15 mouse cellular contexts compared by ENCODE assay signal in the genomic region with DNA sequence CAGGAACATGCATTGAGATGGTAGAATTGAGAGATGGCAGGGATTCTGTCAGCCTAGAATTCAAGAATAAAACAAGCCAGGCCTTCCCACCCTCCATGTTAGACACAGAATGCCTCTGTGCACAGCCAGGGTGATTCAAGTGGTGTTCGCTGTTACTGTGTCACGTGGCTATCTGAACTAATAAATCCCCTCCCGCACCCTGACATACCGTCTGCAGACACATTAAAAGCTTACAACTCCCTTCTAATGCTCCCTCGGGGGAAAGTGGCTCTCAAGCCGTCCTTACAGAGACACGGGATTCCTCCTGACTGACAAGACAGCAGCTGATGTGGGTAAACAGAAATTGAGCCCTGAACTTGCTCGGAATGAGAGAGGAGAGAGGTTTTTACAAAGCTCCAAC.
DNase-seq lines count a peak whose midpoint lies in the region; ATAC-seq and TF ChIP-seq lines count a peak whose summit lies in the region.
"Had no signal": no experiment of that assay in that cellular context is flagged by ENCODE, and none has a peak within 500 bp of the region (broad histone marks: within the 10 kb centered on the region; RNA-seq: fewer than 3 reads in every experiment).

No protein-coding gene starts in this region.

- no peaks in the 10 kb centered on the region for H3K36me3 ChIP-seq in heart, embryonic 14.5 days (ENCODE audit: control insufficient read depth, insufficient read depth, low read length)
- H3K36me3 ChIP-seq in heart, adult 2 months (ENCODE audit: control insufficient read depth, insufficient read depth, low read length), result no peaks in the 10 kb centered on the region
- H3K36me3 ChIP-seq in neural tube, embryonic 12.5 days, result no peaks in the 10 kb centered on the region

- H3K4me1 ChIP-seq in heart, embryonic 14.5 days (ENCODE audit: control insufficient read depth in 2 of 2, insufficient read depth in 2 of 2, low read length in 2 of 2), result peaks cover 28 to 47% of the 10 kb centered on the region in 2 experiments
- H3K4me1 ChIP-seq in heart, adult 2 months (ENCODE audit: control insufficient read depth, insufficient read depth, low read length), result peaks cover 9% of the 10 kb centered on the region
- peaks cover 29% of the 10 kb centered on the region for H3K4me1 ChIP-seq in neural tube, embryonic 12.5 days

- no peak for DNase-seq in heart, adult 2 months
- DNase-seq in neural tube, embryonic 10.5 days (ENCODE audit: extremely low spot score, low spot score), result no peak
- DNase-seq in mesoderm, embryonic 11.5 days (ENCODE audit: low read depth, low spot score), result peak; percentile 50
- DNase-seq in adrenal gland, postnatal 36 days, result no peak
- DNase-seq in B cell, adult 2 months, result no peak
- DNase-seq in thymus, postnatal 10 days (ENCODE audit: low spot score in 2 of 2), result no peak
- DNase-seq: cerebellum, postnatal 14 days; kidney, postnatal 10 days; left cerebral cortex, postnatal 4 days; lung, adult 18-20 months; thymus, adult 2 months had no signal

- H3K9me3 ChIP-seq in heart, embryonic 14.5 days (ENCODE audit: control insufficient read depth, low read length), result no peaks in the 10 kb centered on the region
- no peaks in the 10 kb centered on the region for H3K9me3 ChIP-seq in neural tube, embryonic 12.5 days

- peak overlapping the region; percentile 13 to 57; a peak in 2 of 4 replicates for H3K27ac ChIP-seq in heart, embryonic 14.5 days (replicated peaks in 1 of 2; ENCODE audit: control insufficient read depth in 1 of 2, insufficient read depth in 1 of 2, low read depth in 2 of 2, low read length in 2 of 2)
- no peak overlapping the region for H3K27ac ChIP-seq in heart, adult 2 months
- H3K27ac ChIP-seq in neural tube, embryonic 12.5 days, result 0 out of 2 replicates have a peak overlapping the region, but pooled peaks have one; percentile 37
- H3K27ac ChIP-seq: hindbrain, postnatal 0 days had no signal

- TF ChIP-seq CTCF in heart, adult 2 months (IDR thresholded peaks at IDR 0.05), result no peak

- TF ChIP-seq EP300 in heart, adult 2 months (IDR thresholded peaks at IDR 0.05; ENCODE audit: insufficient read depth, low read depth, low read length), result no peak

- no peak for ATAC-seq in heart, embryonic 14.5 days (ENCODE audit: insufficient number of reproducible peaks, insufficient read depth, low FRiP score, low read depth)
- no peak for ATAC-seq in neural tube, embryonic 12.5 days (ENCODE audit: low FRiP score, low read depth)

- no peak for TF ChIP-seq POLR2A in heart, adult 2 months (IDR thresholded peaks at IDR 0.05; ENCODE audit: insufficient read depth, low read depth, low read length)

- H3K4me3 ChIP-seq in heart, embryonic 14.5 days (ENCODE audit: control insufficient read depth in 1 of 2, insufficient read depth in 1 of 2, low read depth in 1 of 2, low read length in 2 of 2), result no peak overlapping the region
- no peak overlapping the region for H3K4me3 ChIP-seq in heart, adult 2 months
- H3K4me3 ChIP-seq in neural tube, embryonic 12.5 days, result no peak overlapping the region
- H3K4me3 ChIP-seq: erythroblast, embryonic 14.5 days had no signal

- no peaks in the 10 kb centered on the region for H3K27me3 ChIP-seq in heart, embryonic 14.5 days (ENCODE audit: control insufficient read depth, insufficient read depth, low read length)
- H3K27me3 ChIP-seq in heart, adult 2 months (ENCODE audit: control insufficient read depth, insufficient read depth, low read length), result no peaks in the 10 kb centered on the region
- H3K27me3 ChIP-seq in neural tube, embryonic 12.5 days (replicated peaks), result no peaks in the 10 kb centered on the region

- intact Hi-C loops in heart, adult 2 months (cut with DNase I), result no loop called here

- no peaks in the 10 kb centered on the region for H3K79me2 ChIP-seq in heart, adult 2 months (replicated peaks; ENCODE audit: control insufficient read depth, insufficient read depth, low read length)

- no peak overlapping the region for H3K4me2 ChIP-seq in heart, embryonic 14.5 days (ENCODE audit: low read length)
- 0 out of 2 replicates have a peak overlapping the region, but pooled peaks have one; percentile 9 for H3K4me2 ChIP-seq in neural tube, embryonic 12.5 days (replicated peaks)

- WGBS in heart, embryonic 14.5 days, result 39% methylated on average over 8 of the region's 8 CpGs
- WGBS in heart, adult 2 months, result 82% methylated on average over 8 of the region's 8 CpGs
- WGBS in neural tube, embryonic 12.5 days, result 36% methylated on average over 8 of the region's 8 CpGs

- H3K9ac ChIP-seq in heart, embryonic 14.5 days (ENCODE audit: low read length), result no peak overlapping the region
- H3K9ac ChIP-seq in heart, adult 2 months (ENCODE audit: low read depth, low read length), result no peak overlapping the region
- H3K9ac ChIP-seq in neural tube, embryonic 12.5 days, result no peak overlapping the region
